Mouse (Mus musculus) adrenal gland, adult 8-10 months (tissue): Measurements from ENCODE around the gene Dusp23. TPM values are rescaled to one million over a fixed set of nuclear protein-coding genes. Genes with fewer than 3 reads are reported as not detected.

Source experiments
- DNase-seq: peaks from one replicate; pipeline ENCODE4 v3.0.0; 2022
- total RNA-seq, 4 experiments: library from RNA; stranded (reverse); gene quantifications; 2 replicates each; pipeline ENCODE4 v1.2.4; 2022

The Dusp23 gene
- total RNA-seq, 4 experiments from 2014 or later: 4.4 to 9.5 (median 4.8) TPM

DNA sequence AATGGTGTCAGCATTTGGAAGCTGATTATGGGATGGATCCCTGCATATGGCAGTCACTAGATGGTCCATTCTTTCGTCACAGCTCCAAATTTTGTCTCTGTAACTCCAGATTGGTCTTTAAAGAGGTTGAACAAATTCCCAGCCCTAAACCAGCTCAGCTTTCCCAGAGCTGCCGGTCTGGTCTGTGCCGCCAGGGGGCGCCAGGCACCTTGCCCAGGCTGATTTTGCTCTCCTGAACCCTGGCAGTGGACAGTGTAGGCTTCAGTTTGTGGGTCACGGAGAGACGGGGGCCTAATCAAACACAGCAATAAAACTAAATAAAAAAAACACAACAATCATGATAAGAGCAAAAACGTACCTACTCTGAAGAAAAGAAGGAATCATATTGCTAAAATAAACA lies 13.5 kb downstream of the Dusp23 start:
- DNase-seq: peak; percentile 32

DNA sequence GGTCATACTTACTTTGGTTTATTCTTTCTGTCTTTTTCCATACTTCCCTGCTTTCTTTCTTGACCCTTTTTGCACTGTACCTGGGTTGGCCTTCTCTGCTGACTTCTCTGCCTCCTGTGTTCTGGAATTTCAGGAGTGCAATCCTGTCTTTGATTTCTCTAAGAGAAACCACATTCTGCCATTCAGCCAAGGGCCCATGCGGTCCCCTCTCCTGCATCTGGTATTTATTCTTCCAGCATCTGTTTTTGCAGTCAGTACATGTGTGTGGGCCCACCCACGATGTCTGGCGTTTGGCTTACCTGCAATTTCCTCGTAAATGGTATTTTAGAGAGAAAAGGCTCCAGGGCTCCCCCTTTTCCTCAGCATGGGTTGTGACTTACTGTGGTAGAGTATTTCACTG lies 14.6 kb downstream of the Dusp23 start:
- no peak for DNase-seq

DNA sequence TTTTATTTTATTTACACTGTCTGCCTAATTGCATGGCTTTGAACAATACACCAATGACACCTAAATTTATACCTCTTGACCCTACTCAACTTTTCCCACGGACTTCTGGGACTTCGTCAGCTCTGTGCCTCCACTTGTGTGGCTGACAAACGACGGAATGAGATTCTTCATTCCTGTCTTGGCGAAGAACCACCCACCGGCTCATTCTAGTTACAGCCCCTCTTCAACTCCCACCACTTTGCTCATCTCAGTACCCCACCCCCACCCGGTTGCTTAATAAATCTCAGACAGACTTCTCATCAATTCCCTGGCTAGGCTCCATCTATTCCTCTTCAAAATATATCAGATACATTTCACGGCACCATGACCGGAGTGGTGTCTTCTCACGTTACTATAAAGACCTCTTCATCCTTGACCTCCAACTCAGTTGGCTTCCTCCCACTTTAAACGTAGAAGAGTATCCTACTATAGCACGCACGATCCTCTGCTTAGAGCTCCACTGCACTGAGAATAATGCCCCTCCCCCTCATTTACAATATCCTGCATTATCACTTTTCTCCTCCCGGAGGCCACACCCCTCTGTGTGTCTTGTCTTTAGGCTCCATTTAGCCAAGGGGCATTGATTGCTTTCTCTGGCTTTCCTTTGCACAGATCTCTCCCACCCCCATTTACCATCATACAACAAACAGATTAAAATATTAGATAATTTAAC lies 15.2 kb downstream of the Dusp23 start:
- no peak for DNase-seq

DNA sequence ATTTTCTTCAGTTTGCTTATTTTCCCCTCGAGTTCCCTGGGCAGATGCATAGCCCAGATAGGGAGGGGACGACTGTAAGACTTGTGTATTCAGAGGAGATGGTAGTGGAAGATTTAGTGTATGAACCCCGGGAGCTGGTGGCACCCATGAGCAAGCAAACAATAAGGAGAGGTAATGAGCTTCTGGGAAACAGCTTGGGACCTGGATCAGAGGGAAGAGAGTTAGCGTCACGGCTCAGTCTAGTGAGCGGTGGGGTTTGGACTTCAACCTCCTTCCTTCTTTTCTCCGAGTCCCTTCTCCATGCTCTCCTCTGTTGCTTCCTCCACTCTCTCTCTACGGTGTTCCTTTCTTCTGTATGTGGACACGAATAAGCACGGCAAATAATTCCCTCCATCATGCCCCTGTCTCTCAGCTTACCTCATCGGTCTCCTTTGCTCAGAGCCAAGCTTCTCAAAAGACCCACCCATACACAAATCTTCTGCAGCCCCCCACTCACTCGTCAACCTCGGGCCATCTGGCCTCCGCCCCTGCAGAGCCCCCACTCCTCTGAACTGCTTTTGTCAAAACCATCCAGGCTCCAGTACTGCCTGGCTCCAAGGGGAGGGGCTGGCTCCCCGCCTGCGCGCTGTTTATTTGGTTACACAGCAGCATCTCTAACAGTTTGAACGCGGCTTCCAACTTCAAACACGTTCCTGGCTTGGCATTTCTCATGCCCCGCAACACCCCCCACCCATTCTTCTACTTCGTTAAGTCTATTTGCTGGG lies 16.0 kb downstream of the Dusp23 start:
- no peak for DNase-seq

DNA sequence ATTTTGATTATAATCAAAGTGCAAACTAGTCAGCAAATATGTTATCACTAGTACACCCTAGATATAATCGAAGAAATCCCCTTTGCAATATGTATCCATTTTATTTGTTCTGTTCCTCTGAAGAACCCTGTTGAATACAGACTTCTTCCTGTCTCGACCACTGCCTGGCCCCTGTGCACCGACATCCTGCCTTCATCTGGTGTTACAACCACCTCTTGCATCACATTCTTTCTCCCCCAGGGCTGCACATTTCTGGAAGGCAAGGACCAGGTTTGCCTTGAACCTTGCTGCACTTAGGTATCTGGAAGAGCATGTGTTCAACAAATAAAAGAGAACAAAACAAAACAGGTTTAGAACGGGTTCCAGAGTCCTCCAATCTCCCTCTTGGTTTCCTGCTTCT lies 17.4 kb downstream of the Dusp23 start:
- DNase-seq: no peak

DNA sequence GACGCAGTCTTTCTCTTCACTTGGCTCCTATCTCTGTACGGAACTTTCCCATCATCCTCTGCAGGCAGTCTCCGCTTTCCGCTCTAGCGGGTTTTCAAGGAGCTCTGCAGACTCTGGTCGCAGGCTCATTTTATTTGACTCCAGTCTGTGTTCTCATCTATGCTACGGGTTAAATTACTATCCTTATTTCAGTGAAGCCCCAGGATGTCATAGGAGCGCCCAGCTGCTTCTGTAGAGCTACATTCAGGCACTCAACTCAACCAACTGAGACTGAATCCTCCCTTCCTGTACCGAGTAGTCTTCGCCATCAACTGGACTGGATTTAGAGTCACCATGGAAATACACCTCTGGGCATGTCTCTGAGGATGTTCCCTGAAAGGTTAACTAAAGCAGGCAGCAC lies 18.1 kb downstream of the Dusp23 start:
- no peak for DNase-seq

DNA sequence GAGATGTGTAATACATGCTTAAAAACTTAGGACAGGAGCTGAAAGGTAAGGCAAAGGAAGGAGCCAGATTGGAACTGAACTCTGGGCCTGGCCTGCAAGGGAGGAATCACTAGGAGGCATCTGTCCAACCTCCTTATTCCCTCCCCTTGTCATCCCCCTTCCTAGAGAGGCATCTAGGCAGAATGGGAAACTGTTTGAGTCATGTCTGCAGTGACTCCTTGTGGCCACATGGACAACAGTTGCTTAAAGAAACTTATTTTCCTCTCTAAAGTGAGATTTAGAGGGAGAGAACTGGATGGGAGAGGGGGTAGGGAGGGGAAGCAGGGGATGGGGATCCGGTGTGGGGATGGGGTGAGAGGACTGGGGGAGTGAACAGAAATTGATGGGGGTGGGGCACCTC lies 20.0 kb downstream of the Dusp23 start:
- DNase-seq: no peak

DNA sequence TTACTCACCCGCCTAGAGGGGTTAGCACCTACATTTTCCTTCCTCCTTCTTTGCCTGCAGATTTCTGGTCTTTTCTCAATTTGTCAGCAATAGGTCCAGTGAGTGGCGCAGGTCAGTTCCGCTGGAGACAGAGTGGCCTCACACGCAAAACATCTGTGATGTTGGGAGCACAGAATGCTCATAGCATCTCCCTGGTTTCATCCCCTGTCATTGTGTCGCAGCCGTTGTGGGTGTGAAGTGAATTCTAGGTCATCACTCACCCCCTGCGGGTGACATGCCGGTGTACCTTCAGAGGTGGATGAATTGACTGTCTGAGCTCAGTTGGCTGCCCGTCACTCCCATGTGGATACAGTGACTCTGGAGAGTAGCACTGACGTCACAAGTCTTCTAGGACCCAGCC lies 21.5 kb downstream of the Dusp23 start:
- no peak for DNase-seq

DNA sequence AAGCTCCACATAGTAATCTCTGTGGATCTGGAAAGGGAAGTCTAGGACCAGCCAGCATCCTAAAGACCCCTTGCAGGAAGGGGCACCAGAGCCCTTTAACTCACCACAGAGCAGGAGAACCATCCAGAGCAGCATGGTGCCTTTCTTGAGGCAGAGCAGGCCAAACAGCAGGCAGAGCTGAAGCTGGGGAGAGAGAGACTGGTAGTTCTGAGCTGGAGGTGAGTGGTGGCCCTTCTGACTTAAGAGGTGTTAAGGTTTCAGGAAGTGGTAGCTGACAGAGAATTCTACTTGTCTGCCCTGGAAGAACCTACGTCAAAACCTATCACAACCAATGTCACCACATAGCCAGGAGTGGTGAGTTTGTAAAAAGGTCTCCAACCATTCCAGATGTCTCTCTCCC lies 30.4 kb downstream of the Dusp23 start, which contains the start of gene Fcrl6:
Gene Fcrl6, minus strand, starts transcription at position 226 of the 400 bp plus-strand sequence.
- no peak for DNase-seq

DNA sequence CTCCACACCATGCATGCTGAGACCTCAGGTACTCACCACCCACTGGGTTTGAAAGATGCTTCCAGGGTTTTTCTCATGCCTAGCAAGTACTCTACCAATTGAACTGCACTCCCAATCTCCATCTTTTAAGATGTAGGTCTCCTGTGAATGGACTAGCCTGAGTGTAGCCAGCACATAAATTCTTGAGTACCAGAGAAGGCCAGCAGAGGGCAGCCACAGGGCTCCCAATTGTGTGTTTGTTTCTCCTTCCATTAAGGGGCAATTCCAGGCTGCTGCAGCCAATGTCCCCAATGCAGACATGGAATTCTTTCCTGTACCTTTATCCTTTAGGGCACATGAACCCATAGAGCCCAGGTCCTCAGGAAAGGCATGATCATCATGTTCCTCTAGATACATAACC lies 38.3 kb downstream of the Dusp23 start:
- DNase-seq: no peak

DNA sequence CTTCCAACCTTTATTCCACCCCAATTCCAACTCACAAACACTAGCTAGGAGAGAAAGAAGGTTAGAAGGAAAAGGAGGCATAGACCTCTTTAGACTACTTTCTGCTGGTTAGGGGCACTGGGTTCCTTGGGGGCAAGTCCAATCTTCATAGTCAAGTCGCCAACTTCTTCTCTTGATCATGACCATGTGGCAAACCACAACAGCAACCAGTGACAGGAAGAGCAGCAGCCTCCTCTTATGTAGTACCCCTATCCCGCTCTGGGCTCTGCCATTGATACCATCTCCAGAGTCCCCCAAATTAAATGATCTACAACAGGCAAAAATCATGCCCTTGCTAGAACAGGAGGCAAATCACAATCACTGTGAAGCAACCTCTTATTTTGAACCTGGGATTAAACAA lies 38.8 kb downstream of the Dusp23 start:
- DNase-seq: no peak

DNA sequence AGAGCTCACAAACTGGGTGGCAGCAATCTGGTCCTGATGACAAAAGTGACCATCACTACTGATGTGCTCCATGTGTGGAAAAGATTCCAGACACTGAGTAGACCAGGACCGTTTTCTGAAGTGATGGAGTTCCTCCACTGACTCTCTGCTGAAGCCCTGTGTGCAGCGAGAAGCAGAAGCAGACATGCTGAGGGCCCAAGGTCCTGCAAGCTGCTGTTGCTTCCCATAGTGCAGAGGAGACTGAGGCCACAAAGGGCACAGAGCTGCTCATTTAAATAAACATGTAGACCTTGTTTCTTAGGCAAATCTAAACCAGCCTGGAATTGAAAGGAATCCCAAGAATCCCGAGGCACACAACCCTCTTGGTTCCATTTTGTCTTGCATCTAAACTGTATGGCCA lies 39.4 kb downstream of the Dusp23 start:
- no peak for DNase-seq

DNA sequence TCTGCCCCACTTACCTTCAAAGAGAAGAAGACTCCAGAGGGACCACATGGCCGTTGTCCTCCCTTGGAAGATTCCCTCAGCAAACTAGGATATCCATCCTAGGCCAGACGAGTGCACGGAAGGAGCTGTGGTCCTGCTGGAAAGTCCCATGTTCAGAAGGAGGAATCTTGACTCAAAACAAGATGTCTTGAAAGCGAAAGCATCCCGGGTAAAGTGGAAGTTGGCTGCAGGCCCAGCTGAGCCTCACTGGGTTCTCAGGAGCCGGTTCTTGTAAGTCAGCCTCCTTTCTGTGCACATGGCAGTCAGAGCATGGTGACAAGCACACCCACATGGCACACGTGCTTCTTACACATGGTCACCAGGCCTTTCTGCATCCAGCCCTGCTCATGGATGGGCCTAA lies 42.4 kb downstream of the Dusp23 start, which contains the start of gene Slamf8:
Gene Slamf8, minus strand, starts transcription at position 184 of the 400 bp plus-strand sequence.
- no peak for DNase-seq

DNA sequence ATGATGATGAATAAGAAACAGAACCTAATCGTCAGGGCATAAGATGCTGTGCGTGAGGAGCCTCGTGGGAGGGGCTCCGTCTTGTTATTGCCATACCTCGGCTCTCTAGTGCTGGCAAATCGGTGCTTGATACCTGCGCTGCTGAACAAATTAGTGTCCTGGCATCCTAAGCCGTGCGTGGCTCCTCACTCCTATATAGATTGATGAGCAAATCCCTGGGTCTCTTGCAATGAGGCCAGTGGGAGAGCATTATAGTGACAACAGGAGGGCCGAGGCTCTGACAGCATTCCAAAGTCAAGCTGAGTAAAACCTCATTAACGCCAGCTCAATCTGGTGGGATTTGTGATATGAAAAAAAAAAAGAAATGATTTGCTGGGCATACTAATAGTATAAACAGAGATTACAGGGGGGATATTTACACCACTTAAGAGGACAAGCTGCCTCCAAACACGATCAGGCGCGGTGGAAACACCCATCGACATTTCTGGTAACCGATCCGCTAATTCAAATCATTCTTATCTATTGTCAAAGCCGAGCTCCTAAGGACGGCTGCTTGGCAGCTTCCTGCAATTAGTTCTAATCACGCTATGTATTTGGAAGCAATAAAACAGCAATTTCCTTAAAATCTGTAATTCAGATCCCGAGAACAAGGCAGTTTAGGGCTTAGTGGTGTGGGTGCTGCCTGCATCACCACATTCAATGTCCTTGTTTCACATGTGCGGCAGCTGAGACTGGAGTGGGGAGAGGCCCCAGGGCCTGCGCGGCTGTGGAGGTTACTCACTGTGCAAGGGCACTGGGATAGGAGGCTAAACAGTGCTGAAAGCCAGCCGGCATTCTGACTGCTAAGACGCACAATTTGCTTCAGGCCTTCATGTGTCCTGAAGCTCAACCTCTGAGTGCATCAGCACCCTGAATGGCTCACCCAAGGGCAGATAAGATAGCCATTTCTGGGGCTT lies 46.9 kb downstream of the Dusp23 start:
- no peak for DNase-seq

DNA sequence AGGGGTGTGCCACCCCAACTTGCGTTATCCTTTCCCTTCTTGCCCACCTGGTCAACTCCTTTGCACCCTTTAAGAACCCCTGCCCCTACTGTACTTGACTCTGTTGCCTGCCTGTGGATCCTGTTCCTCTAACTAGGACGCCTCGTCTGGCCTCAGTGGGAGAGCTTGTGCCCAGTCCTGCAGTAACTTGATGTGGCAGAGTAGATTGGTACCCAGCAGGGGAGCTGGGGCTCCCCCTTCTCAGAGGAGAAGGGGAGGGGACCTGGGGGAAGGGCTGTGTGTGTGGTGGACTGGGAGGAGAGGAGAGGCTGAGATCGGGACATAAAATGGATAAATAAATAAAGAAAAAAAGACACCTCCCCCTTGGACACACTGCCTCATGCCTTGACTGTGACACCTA lies 47.7 kb downstream of the Dusp23 start:
- DNase-seq: no peak

DNA sequence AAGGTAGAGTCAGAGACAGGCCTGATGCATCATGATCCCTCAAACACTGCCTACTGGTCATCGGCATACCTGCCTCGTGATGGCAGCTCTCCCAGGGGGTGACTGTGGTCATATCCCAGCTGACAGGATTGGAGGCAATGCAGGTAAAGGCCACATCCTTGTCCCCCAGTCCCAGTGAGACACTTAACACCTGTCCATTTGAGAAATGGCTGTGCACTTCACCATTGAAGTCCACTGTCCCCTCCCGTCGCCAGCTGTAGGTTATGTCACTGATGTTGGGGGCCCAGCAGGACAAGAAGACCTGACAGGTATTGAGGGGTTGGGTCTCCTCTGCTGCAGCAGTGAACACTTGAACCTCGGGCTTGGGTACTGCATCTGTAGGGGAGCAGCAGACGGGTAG lies 48.5 kb downstream of the Dusp23 start:
- DNase-seq: no peak

DNA sequence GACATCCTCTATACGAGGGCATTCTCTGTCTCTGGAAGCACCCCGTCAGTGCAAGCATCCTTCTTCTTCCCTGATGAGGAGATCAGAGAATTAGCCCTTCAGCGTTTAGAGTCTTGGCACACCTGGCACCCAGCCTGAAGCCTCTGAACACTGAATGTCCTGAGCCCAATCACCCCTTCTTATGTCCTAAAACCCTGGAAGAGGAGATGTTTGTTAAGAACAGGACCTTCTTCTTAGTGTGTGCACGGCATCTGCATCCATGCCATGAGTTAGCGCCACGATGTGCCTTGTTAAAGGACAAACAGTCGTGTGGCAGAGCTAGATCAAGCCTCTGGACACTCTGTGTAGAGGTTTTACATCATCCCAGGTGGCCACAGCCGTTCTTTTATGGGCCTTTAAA lies 50.3 kb downstream of the Dusp23 start:
- no peak for DNase-seq

Other genes with a start within 250 kb of the Dusp23 start
- 10 to 100 TPM in 1 of 4 experiments, 1 to 10 TPM in 3; 5.2 to 11.3 (median 6.2) TPM for gene Slamf9, start 157.6 kb downstream of the Dusp23 start, total RNA-seq
- gene Igsf9, start 151.2 kb downstream of the Dusp23 start, total RNA-seq: 1 to 10 TPM; 1.5 to 6.6 (median 3.6) TPM
- 10 to 100 TPM; 68.5 to 90.2 (median 77.9) TPM for gene Tagln2, start 132.9 kb downstream of the Dusp23 start, total RNA-seq
- under 1 TPM; 0.17 to 0.62 (median 0.36) TPM for gene Cfap45, start 112.2 kb downstream of the Dusp23 start, total RNA-seq
- gene Vsig8, start 77.0 kb downstream of the Dusp23 start, total RNA-seq: 1 to 10 TPM in 1 of 4 experiments, under 1 TPM in 2, not detected in 1; 0.38 to 1.1 (median 0.43) TPM
- gene Slamf8, start 42.4 kb downstream of the Dusp23 start, total RNA-seq: 1 to 10 TPM in 1 of 4 experiments, under 1 TPM in 3; 0.17 to 1.1 (median 0.89) TPM
- not detected for gene Fcrl6, start 30.4 kb downstream of the Dusp23 start, total RNA-seq
- under 1 TPM in 2 of 4 experiments, not detected in 2; 0.16 to 0.28 TPM for gene Crp, start 65.1 kb upstream of the Dusp23 start, total RNA-seq